Mouse (Mus musculus) layer of hippocampus, adult 8-10 months (tissue): ENCODE data around the gene Rgs7bp. TPM values are rescaled to one million over a fixed set of nuclear protein-coding genes. Genes with fewer than 3 reads are reported as not detected.

Experiments used
- DNase-seq, 2 experiments: peaks; one replicate each; pipeline ENCODE4 v3.0.0; 2022; ENCODE audit warnings: low spot score in 2 of 2
- total RNA-seq, 4 experiments: library from RNA; stranded (reverse); gene quantifications; 2 replicates each; pipeline ENCODE4 v1.2.4; 2022

Gene Rgs7bp
- total RNA-seq, 4 experiments from 2014 or later = 119 to 157 (median 137) TPM

GRCm38 (mm10) chr13:105008891-105009290 is 45.8 kb downstream of the Rgs7bp start:
- no peak for DNase-seq

- no peak for DNase-seq
Measured at GRCm38 (mm10) chr13:105002831-105003157, 51.9 kb downstream of the Rgs7bp start.

GRCm38 (mm10) chr13:105002132-105002830 is 52.4 kb downstream of the Rgs7bp start:
- DNase-seq = no peak

GRCm38 (mm10) chr13:105001714-105002113 is 53.0 kb downstream of the Rgs7bp start:
- no peak for DNase-seq

GRCm38 (mm10) chr13:104988811-104989258 is 65.9 kb downstream of the Rgs7bp start:
- no peak for DNase-seq

GRCm38 (mm10) chr13:104988009-104988540 is 66.7 kb downstream of the Rgs7bp start:
- DNase-seq = no peak

GRCm38 (mm10) chr13:104985691-104986090 is 69.0 kb downstream of the Rgs7bp start:
- DNase-seq = no peak

GRCm38 (mm10) chr13:104983989-104984388 is 70.7 kb downstream of the Rgs7bp start:
- no peak for DNase-seq

- peak; percentile 47 to 64 for DNase-seq
Measured at GRCm38 (mm10) chr13:104982781-104983353, 71.9 kb downstream of the Rgs7bp start.

GRCm38 (mm10) chr13:104978176-104978575 is 76.6 kb downstream of the Rgs7bp start:
- no peak for DNase-seq

GRCm38 (mm10) chr13:104967486-104967885 is 87.2 kb downstream of the Rgs7bp start:
- DNase-seq = no peak

GRCm38 (mm10) chr13:104963716-104964115 is 91.0 kb downstream of the Rgs7bp start:
- DNase-seq = no peak

GRCm38 (mm10) chr13:104962716-104963411 is 91.9 kb downstream of the Rgs7bp start:
- peak; percentile 74 to 79 for DNase-seq

GRCm38 (mm10) chr13:104962166-104962565 is 92.6 kb downstream of the Rgs7bp start:
- DNase-seq = no peak

GRCm38 (mm10) chr13:104960951-104961715 is 93.6 kb downstream of the Rgs7bp start:
- DNase-seq = no peak

- no peak for DNase-seq
Measured at GRCm38 (mm10) chr13:104960206-104960928, 94.4 kb downstream of the Rgs7bp start.

- no peak for DNase-seq
Measured at GRCm38 (mm10) chr13:104959733-104960132, 95.0 kb downstream of the Rgs7bp start.

- DNase-seq = peak; percentile 81 to 89
Measured at GRCm38 (mm10) chr13:104947958-104948357, 106.8 kb downstream of the Rgs7bp start.

- DNase-seq = no peak
Measured at GRCm38 (mm10) chr13:104940483-104940882, 114.2 kb downstream of the Rgs7bp start.

GRCm38 (mm10) chr13:104939856-104940255 is 114.9 kb downstream of the Rgs7bp start:
- peak in 1 of 2 experiments; percentile 81 for DNase-seq
